8 mouse cellular contexts compared by ENCODE assay signal in genomic region chr1:86440171-86440886, GRCm38 (mm10). TPM values are rescaled to one million over a fixed set of nuclear protein-coding genes. Genes with fewer than 3 reads are reported as not detected.
DNase-seq lines count a peak whose midpoint lies in the region; ATAC-seq lines count a peak whose summit lies in the region.

No protein-coding gene starts in this region.

- DNase-seq in T-cell, adult 2 months (ENCODE audit: low spot score): peak; percentile 85
- peak; percentile 93 to 98 for DNase-seq in cerebellum, postnatal 36 days
- peak; percentile 90 to 95 for DNase-seq in frontal cortex, postnatal 36 days (ENCODE audit: low spot score in 2 of 2)
- peak; percentile 87 for DNase-seq in left cerebral cortex, adult 11 months (ENCODE audit: low spot score)
- DNase-seq in lung, postnatal 4 days: peak; percentile 90 to 95
- DNase-seq in retina, postnatal 1 day: peak; percentile 96
- peak; percentile 95 for DNase-seq in thymus, postnatal 4 days

- 0 out of 2 replicates have a peak overlapping the region, but pooled peaks have one; percentile 85 for H3K9ac ChIP-seq in hindbrain, embryonic 15.5 days

- peak overlapping the region; percentile 52 for H3K4me3 ChIP-seq in hindbrain, embryonic 15.5 days

- H3K4me1 ChIP-seq in hindbrain, embryonic 15.5 days (replicated peaks): peaks cover 61% of the 10 kb centered on the region

- no peaks in the 10 kb centered on the region for H3K27me3 ChIP-seq in hindbrain, embryonic 15.5 days

- peak overlapping the region; percentile 99 for H3K27ac ChIP-seq in hindbrain, embryonic 15.5 days (replicated peaks)

- WGBS in hindbrain, embryonic 15.5 days: 2% methylated on average over 18 of the region's 18 CpGs

- H3K4me2 ChIP-seq in hindbrain, embryonic 15.5 days: peak overlapping the region; percentile 82

- no peaks in the 10 kb centered on the region for H3K36me3 ChIP-seq in hindbrain, embryonic 15.5 days

- no peaks in the 10 kb centered on the region for H3K9me3 ChIP-seq in hindbrain, embryonic 15.5 days

- peak; percentile 78 for ATAC-seq in hindbrain, embryonic 15.5 days (ENCODE audit: low FRiP score, low read depth)

RNA-seq across cellular contexts. Expression of gene Tex44, which starts 14.2 kb away (rescaled TPM):
- polyA plus RNA-seq in hindbrain, embryonic 15.5 days (2015; fragmentation: Nextera tagmentation; extraction: Ambion mirVana): not detected in 2 replicates

RNA-seq across cellular contexts. Expression of gene Nmur1, which starts 14.3 kb away (rescaled TPM):
- 0.19 and 0.25 TPM in 2 replicates for polyA plus RNA-seq in hindbrain, embryonic 15.5 days (2015; fragmentation: Nextera tagmentation; extraction: Ambion mirVana)

Comparison
In these comparisons a context has a peak if more than half of its experiments do, and no peak if none do; other contexts are left out.
1. Peak in every context shown above with its lines: DNase-seq, ATAC-seq, H3K4me3 ChIP-seq and H3K27ac ChIP-seq.